Mouse (Mus musculus) testis, adult 2 months (tissue): ENCODE results near the gene Tssk2.

Experiments used
- CTCF ChIP-seq: fragments of 200-500 bp; IDR thresholded peaks from 2 replicates; pipeline ENCODE4 v1.5.1; 2012; ENCODE audit warnings: low read depth, mild to moderate bottlenecking, inconsistent platforms, low read length, moderate library complexity; ENCODE audit not compliant: control insufficient read depth, insufficient read depth, insufficient replicate concordance
- POLR2A ChIP-seq: fragments of 200-500 bp; IDR thresholded peaks from 2 replicates; pipeline ENCODE4 v1.6.1; 2012; ENCODE audit warnings: low read depth, mild to moderate bottlenecking, inconsistent platforms, low read length, moderate library complexity; ENCODE audit not compliant: control insufficient read depth

DNA sequence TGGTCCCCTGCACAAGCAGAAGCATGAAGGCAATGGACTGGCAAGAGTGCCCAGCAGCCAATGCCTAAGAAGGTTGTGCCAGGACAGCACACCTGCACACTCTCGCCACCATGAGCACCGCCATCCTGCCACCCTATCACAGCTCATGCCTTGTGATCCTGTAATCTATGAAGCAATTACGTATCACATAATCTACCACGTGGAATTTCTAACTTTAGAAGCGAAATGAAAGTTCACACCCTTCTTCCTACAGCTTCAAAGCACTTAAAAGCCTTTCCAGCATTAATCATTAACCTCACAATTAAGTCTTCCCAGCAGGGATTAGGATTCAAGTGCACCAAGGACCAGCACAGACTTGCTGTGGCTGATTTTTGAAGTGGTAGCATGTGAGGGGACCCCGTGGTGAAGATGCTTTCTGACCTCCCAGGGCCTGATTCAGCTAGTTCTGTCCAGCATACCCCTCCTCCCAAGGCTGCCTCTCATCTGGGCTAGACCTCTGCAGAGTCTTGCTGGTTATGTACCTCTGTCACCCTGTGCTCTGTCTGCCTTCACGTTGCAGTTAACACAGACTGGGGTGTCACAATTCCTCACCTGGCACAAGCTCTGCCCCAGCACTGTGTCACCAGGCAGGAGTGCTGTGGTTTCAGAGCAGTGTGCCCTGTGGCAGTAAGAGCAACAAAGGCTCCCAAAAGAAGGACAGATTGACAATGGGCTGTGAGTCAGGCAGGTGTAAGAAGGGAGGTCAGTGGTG, 46.8 kb downstream of the Tssk2 start:
- TF ChIP-seq POLR2A = no peak
- no peak for TF ChIP-seq CTCF
